In genomic region chr1:176873463-176873862, GRCm38 (mm10) we compare ENCODE assay signal across 26 mouse cellular contexts. TPM values are rescaled to one million over a fixed set of nuclear protein-coding genes. Genes with fewer than 3 reads are reported as not detected.
A peak's percentile ranks its signal among the peaks of the same experiment; 100 is the strongest.
DNase-seq lines count a peak whose midpoint lies in the region; ATAC-seq lines count a peak whose summit lies in the region.
"Had no signal": no experiment of that assay in that cellular context is flagged by ENCODE, and none has a peak within 500 bp of the region (broad histone marks: within the 10 kb centered on the region; RNA-seq: fewer than 3 reads in every experiment).

No protein-coding gene starts in this region.

- peak; percentile 50 for DNase-seq in forebrain, embryonic 11.5 days (ENCODE audit: low spot score)
- DNase-seq in liver, embryonic 11.5 days (ENCODE audit: low spot score) = peak; percentile 15
- peak; percentile 71 for DNase-seq in midbrain, embryonic 11.5 days (ENCODE audit: low spot score, missing footprints)
- no peak for DNase-seq in midbrain, embryonic 14.5 days
- no peak for DNase-seq in thymus, postnatal 14 days
- DNase-seq: adrenal gland, adult 2 months; adrenal gland, postnatal 14 days; cerebellum, adult 11 months; cerebellum, adult 2 months; cerebellum, adult 9-11 months; cerebellum, postnatal 25 days; gastrocnemius, adult 2 months; gastrocnemius, postnatal 14 days; heart, adult 18-20 months; heart, postnatal 14 days; heart, postnatal 4 days had no signal

- H3K27me3 ChIP-seq in forebrain, embryonic 11.5 days (ENCODE audit: control insufficient read depth, insufficient read depth, low read length) = no peaks in the 10 kb centered on the region
- H3K27me3 ChIP-seq in forebrain, embryonic 12.5 days = no peaks in the 10 kb centered on the region; the same call in 1 of the 2 replicates
- no peaks in the 10 kb centered on the region for H3K27me3 ChIP-seq in liver, embryonic 11.5 days (replicated peaks; ENCODE audit: control insufficient read depth, insufficient read depth, low read length)
- no peaks in the 10 kb centered on the region for H3K27me3 ChIP-seq in liver, embryonic 12.5 days (replicated peaks)
- no peaks in the 10 kb centered on the region for H3K27me3 ChIP-seq in midbrain, embryonic 11.5 days (ENCODE audit: control insufficient read depth, insufficient read depth, low read length)
- no peaks in the 10 kb centered on the region for H3K27me3 ChIP-seq in midbrain, embryonic 14.5 days (ENCODE audit: control insufficient read depth, insufficient read depth, low read length)
- no peaks in the 10 kb centered on the region for H3K27me3 ChIP-seq in midbrain, embryonic 16.5 days (ENCODE audit: control insufficient read depth, insufficient read depth, low read depth, low read length)
- H3K27me3 ChIP-seq: forebrain, embryonic 13.5 days; heart, embryonic 13.5 days had no signal

- H3K36me3 ChIP-seq in forebrain, embryonic 11.5 days (ENCODE audit: control insufficient read depth, insufficient read depth, low read length) = no peaks in the 10 kb centered on the region
- no peaks in the 10 kb centered on the region; the same call in 1 of the 2 replicates for H3K36me3 ChIP-seq in forebrain, embryonic 12.5 days (replicated peaks)
- H3K36me3 ChIP-seq in liver, embryonic 11.5 days (ENCODE audit: control insufficient read depth, insufficient read depth, low read length) = no peaks in the 10 kb centered on the region
- H3K36me3 ChIP-seq in liver, embryonic 12.5 days = 0 out of 2 replicates have a peak, but pooled peaks cover 2% of the 10 kb centered on the region
- H3K36me3 ChIP-seq in midbrain, embryonic 11.5 days (ENCODE audit: control insufficient read depth, insufficient read depth, low read length) = no peaks in the 10 kb centered on the region
- H3K36me3 ChIP-seq in midbrain, embryonic 14.5 days (ENCODE audit: control insufficient read depth, insufficient read depth, low read length) = peaks cover 2% of the 10 kb centered on the region; the same call in 1 of the 2 replicates
- no peaks in the 10 kb centered on the region for H3K36me3 ChIP-seq in midbrain, embryonic 16.5 days (ENCODE audit: control insufficient read depth, insufficient read depth, low read length)

- no peaks in the 10 kb centered on the region for H3K4me1 ChIP-seq in forebrain, embryonic 11.5 days (replicated peaks; ENCODE audit: control insufficient read depth, insufficient read depth, low read length)
- H3K4me1 ChIP-seq in forebrain, embryonic 12.5 days = no peaks in the 10 kb centered on the region
- H3K4me1 ChIP-seq in liver, embryonic 11.5 days (replicated peaks; ENCODE audit: control insufficient read depth, insufficient read depth, low read length) = no peaks in the 10 kb centered on the region
- H3K4me1 ChIP-seq in liver, embryonic 12.5 days = no peaks in the 10 kb centered on the region
- H3K4me1 ChIP-seq in midbrain, embryonic 11.5 days (ENCODE audit: control insufficient read depth, insufficient read depth, low read length) = 0 out of 2 replicates have a peak, but pooled peaks cover 2% of the 10 kb centered on the region
- no peaks in the 10 kb centered on the region for H3K4me1 ChIP-seq in midbrain, embryonic 14.5 days (ENCODE audit: control insufficient read depth, insufficient read depth, low read length)
- no peaks in the 10 kb centered on the region for H3K4me1 ChIP-seq in midbrain, embryonic 16.5 days (ENCODE audit: control insufficient read depth, insufficient read depth, low read length)
- H3K4me1 ChIP-seq: forebrain, embryonic 13.5 days; heart, embryonic 10.5 days; heart, embryonic 13.5 days had no signal

- 81% methylated on average over 9 of the region's 9 CpGs for WGBS in forebrain, embryonic 11.5 days
- WGBS in forebrain, embryonic 12.5 days = 77% methylated on average over 9 of the region's 9 CpGs
- WGBS in liver, embryonic 11.5 days = 81% methylated on average over 9 of the region's 9 CpGs
- WGBS in liver, embryonic 12.5 days (ENCODE audit: insufficient replicate concordance) = 71% methylated on average over 9 of the region's 9 CpGs
- 85% methylated on average over 9 of the region's 9 CpGs for WGBS in midbrain, embryonic 11.5 days
- WGBS in midbrain, embryonic 14.5 days = 79% methylated on average over 9 of the region's 9 CpGs
- WGBS in midbrain, embryonic 16.5 days = 76% methylated on average over 9 of the region's 9 CpGs

- no peak overlapping the region for H3K4me2 ChIP-seq in forebrain, embryonic 11.5 days (ENCODE audit: low read depth, low read length, severe bottlenecking)
- H3K4me2 ChIP-seq in forebrain, embryonic 12.5 days = no peak overlapping the region
- H3K4me2 ChIP-seq in liver, embryonic 11.5 days = no peak overlapping the region
- no peak overlapping the region for H3K4me2 ChIP-seq in liver, embryonic 12.5 days
- H3K4me2 ChIP-seq in midbrain, embryonic 11.5 days = no peak overlapping the region
- no peak overlapping the region for H3K4me2 ChIP-seq in midbrain, embryonic 14.5 days (ENCODE audit: low read length)
- H3K4me2 ChIP-seq in midbrain, embryonic 16.5 days (ENCODE audit: low read length) = no peak overlapping the region
- H3K4me2 ChIP-seq: forebrain, embryonic 13.5 days; heart, embryonic 13.5 days; hindbrain, embryonic 14.5 days had no signal

- H3K27ac ChIP-seq in forebrain, embryonic 11.5 days (ENCODE audit: low read depth, low read length) = no peak overlapping the region
- no peak overlapping the region for H3K27ac ChIP-seq in forebrain, embryonic 12.5 days
- H3K27ac ChIP-seq in liver, embryonic 11.5 days (ENCODE audit: low read depth, low read length) = no peak overlapping the region
- no peak overlapping the region for H3K27ac ChIP-seq in liver, embryonic 12.5 days
- no peak overlapping the region for H3K27ac ChIP-seq in midbrain, embryonic 11.5 days (ENCODE audit: low read depth, low read length)
- no peak overlapping the region for H3K27ac ChIP-seq in midbrain, embryonic 14.5 days (replicated peaks; ENCODE audit: low read depth, low read length)
- no peak overlapping the region for H3K27ac ChIP-seq in midbrain, embryonic 16.5 days (ENCODE audit: low read length)
- H3K27ac ChIP-seq: forebrain, embryonic 13.5 days; gastrocnemius, adult 2 months; heart, embryonic 10.5 days; heart, embryonic 13.5 days; hindbrain, embryonic 14.5 days; hindbrain, postnatal 0 days had no signal

- no peak overlapping the region for H3K4me3 ChIP-seq in forebrain, embryonic 11.5 days (ENCODE audit: low read depth, low read length)
- H3K4me3 ChIP-seq in forebrain, embryonic 12.5 days (replicated peaks) = no peak overlapping the region
- H3K4me3 ChIP-seq in liver, embryonic 11.5 days (ENCODE audit: low read depth, low read length) = no peak overlapping the region
- no peak overlapping the region for H3K4me3 ChIP-seq in liver, embryonic 12.5 days
- H3K4me3 ChIP-seq in midbrain, embryonic 11.5 days (ENCODE audit: low read depth, low read length) = no peak overlapping the region
- no peak overlapping the region for H3K4me3 ChIP-seq in midbrain, embryonic 14.5 days (replicated peaks; ENCODE audit: low read depth, low read length)
- H3K4me3 ChIP-seq in midbrain, embryonic 16.5 days (ENCODE audit: low read depth, low read length) = no peak overlapping the region
- H3K4me3 ChIP-seq: forebrain, embryonic 13.5 days; gastrocnemius, adult 2 months; heart, embryonic 10.5 days; heart, embryonic 13.5 days had no signal

- H3K9ac ChIP-seq in forebrain, embryonic 11.5 days (ENCODE audit: low read length) = no peak overlapping the region
- no peak overlapping the region for H3K9ac ChIP-seq in forebrain, embryonic 12.5 days
- no peak overlapping the region for H3K9ac ChIP-seq in liver, embryonic 11.5 days (ENCODE audit: low read depth, low read length)
- no peak overlapping the region for H3K9ac ChIP-seq in liver, embryonic 12.5 days
- H3K9ac ChIP-seq in midbrain, embryonic 11.5 days (ENCODE audit: low read length) = no peak overlapping the region
- no peak overlapping the region for H3K9ac ChIP-seq in midbrain, embryonic 14.5 days (replicated peaks; ENCODE audit: low read length)
- H3K9ac ChIP-seq in midbrain, embryonic 16.5 days (ENCODE audit: low read depth, low read length) = no peak overlapping the region
- H3K9ac ChIP-seq: forebrain, embryonic 13.5 days; heart, embryonic 13.5 days; hindbrain, embryonic 14.5 days had no signal

- no peak for ATAC-seq in forebrain, embryonic 11.5 days (replicated peaks; ENCODE audit: low FRiP score)
- ATAC-seq in forebrain, embryonic 12.5 days (ENCODE audit: low FRiP score) = no peak
- no peak for ATAC-seq in liver, embryonic 11.5 days (replicated peaks; ENCODE audit: low FRiP score)
- ATAC-seq in liver, embryonic 12.5 days = no peak
- no peak for ATAC-seq in midbrain, embryonic 11.5 days (ENCODE audit: low FRiP score)
- ATAC-seq in midbrain, embryonic 14.5 days (ENCODE audit: low FRiP score, low TSS enrichment) = no peak
- 0 out of 2 replicates have a peak, but pooled peaks have one; percentile 25 for ATAC-seq in midbrain, embryonic 16.5 days
- ATAC-seq: CD4-positive, CD25-positive, alpha-beta regulatory T cell, adult 4 months; forebrain, embryonic 13.5 days; forebrain, embryonic 16.5 days; hindbrain, postnatal 0 days had no signal

- no peaks in the 10 kb centered on the region for H3K9me3 ChIP-seq in forebrain, embryonic 11.5 days (ENCODE audit: control insufficient read depth, low read length)
- no peaks in the 10 kb centered on the region for H3K9me3 ChIP-seq in forebrain, embryonic 12.5 days
- H3K9me3 ChIP-seq in liver, embryonic 11.5 days (ENCODE audit: control insufficient read depth, low read length) = no peaks in the 10 kb centered on the region
- H3K9me3 ChIP-seq in liver, embryonic 12.5 days (replicated peaks) = no peaks in the 10 kb centered on the region
- H3K9me3 ChIP-seq in midbrain, embryonic 11.5 days (ENCODE audit: control insufficient read depth, low read length) = no peaks in the 10 kb centered on the region
- no peaks in the 10 kb centered on the region for H3K9me3 ChIP-seq in midbrain, embryonic 14.5 days (ENCODE audit: control insufficient read depth, low read length)
- H3K9me3 ChIP-seq in midbrain, embryonic 16.5 days (replicated peaks; ENCODE audit: control insufficient read depth, low read length, poor library complexity, severe bottlenecking) = no peaks in the 10 kb centered on the region
- H3K9me3 ChIP-seq: forebrain, embryonic 13.5 days; heart, embryonic 10.5 days; heart, embryonic 13.5 days had no signal

RNA-seq across cellular contexts. Expression of gene Sdccag8, which starts 59.0 kb away (rescaled TPM):
- polyA plus RNA-seq in forebrain, embryonic 11.5 days (2014; fragmentation: Nextera tagmentation; extraction: Ambion mirVana) = 19.8 and 21.1 TPM in 2 replicates
- polyA plus RNA-seq in forebrain, embryonic 12.5 days (2016; fragmentation: Nextera tagmentation; extraction: Ambion mirVana) = 22.8 and 23.3 TPM in 2 replicates
- 9.4 and 11.7 TPM in 2 replicates for polyA plus RNA-seq in liver, embryonic 11.5 days (2014; fragmentation: Nextera tagmentation; extraction: Ambion mirVana)
- polyA plus RNA-seq in liver, embryonic 12.5 days (2016; fragmentation: Nextera tagmentation; extraction: Ambion mirVana) = 6.4 and 6.7 TPM in 2 replicates
- 29.4 and 30.1 TPM in 2 replicates for polyA plus RNA-seq in midbrain, embryonic 11.5 days (2014; fragmentation: Nextera tagmentation; extraction: Ambion mirVana)
- polyA plus RNA-seq in midbrain, embryonic 14.5 days (2014; fragmentation: Nextera tagmentation; extraction: Ambion mirVana) = 22.8 and 23.5 TPM in 2 replicates
- polyA plus RNA-seq in midbrain, embryonic 16.5 days (2015; fragmentation: Nextera tagmentation; extraction: Ambion mirVana) = 25.6 and 27.4 TPM in 2 replicates

RNA-seq across cellular contexts. Expression of gene Cep170, which starts 59.6 kb away (rescaled TPM):
- 65.2 and 71.0 TPM in 2 replicates for polyA plus RNA-seq in forebrain, embryonic 11.5 days (2014; fragmentation: Nextera tagmentation; extraction: Ambion mirVana)
- 104 and 108 TPM in 2 replicates for polyA plus RNA-seq in forebrain, embryonic 12.5 days (2016; fragmentation: Nextera tagmentation; extraction: Ambion mirVana)
- polyA plus RNA-seq in liver, embryonic 11.5 days (2014; fragmentation: Nextera tagmentation; extraction: Ambion mirVana) = 17.5 and 18.6 TPM in 2 replicates
- 9.4 and 11.5 TPM in 2 replicates for polyA plus RNA-seq in liver, embryonic 12.5 days (2016; fragmentation: Nextera tagmentation; extraction: Ambion mirVana)
- 69.2 and 80.3 TPM in 2 replicates for polyA plus RNA-seq in midbrain, embryonic 11.5 days (2014; fragmentation: Nextera tagmentation; extraction: Ambion mirVana)
- 144 and 182 TPM in 2 replicates for polyA plus RNA-seq in midbrain, embryonic 14.5 days (2014; fragmentation: Nextera tagmentation; extraction: Ambion mirVana)
- polyA plus RNA-seq in midbrain, embryonic 16.5 days (2015; fragmentation: Nextera tagmentation; extraction: Ambion mirVana) = 117 and 133 TPM in 2 replicates

Comparison
In these comparisons a context has a peak if more than half of its experiments do, and no peak if none do; other contexts are left out.
1. DNase-seq: peak in forebrain, embryonic 11.5 days (single experiment), liver, embryonic 11.5 days (single experiment) and midbrain, embryonic 11.5 days (single experiment); none in midbrain, embryonic 14.5 days (single experiment) and thymus, postnatal 14 days (single experiment).